Comparison of ENCODE assay signal across 8 mouse cellular contexts in the genomic region with DNA sequence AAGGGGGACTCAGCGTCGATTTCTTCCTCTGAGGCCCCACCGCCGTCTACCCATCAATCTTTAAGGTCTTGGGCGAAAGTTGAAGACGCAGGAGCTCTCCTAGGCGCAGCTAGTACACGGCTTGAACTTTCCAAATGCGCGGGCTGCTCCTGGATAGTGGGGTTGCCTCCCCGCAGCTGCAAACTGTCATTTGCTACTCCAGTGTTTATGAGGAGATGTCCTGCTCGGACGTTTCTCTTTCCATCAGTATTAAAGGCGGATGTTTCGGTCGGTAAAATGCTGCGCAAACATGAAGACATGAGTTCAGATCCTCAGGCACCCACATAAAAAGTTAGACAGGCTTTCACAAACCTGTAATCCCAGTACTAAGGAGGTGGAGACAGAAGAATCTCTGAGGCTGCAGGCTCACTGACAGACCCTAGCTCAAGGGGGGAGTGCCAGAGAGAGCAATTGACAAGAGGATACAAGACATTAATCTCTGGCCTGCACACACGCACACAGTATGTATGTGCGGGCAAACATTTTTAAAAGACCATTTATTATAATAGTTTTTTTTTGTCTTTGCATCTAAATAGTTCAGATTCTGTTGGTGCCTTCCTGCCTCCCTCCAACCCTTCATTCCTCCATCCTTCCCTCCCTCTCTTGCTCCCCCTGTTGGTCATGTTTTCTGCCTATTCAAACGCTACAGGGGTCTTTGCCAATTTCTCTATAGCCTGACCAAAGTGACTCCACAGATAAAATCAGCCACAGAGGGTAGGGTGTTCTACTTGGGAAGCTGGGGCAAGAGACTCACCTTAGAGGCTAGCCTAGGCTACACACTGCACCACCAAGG. TPM values are rescaled to one million over a fixed set of nuclear protein-coding genes. Genes with fewer than 3 reads are reported as not detected.
DNase-seq lines count a peak whose midpoint lies in the region; ATAC-seq lines count a peak whose summit lies in the region.

Gene Emilin2 (minus strand): TSS at position 639 of the 832 bp plus-strand sequence.

- no peaks in the 10 kb centered on the region for H3K36me3 ChIP-seq in kidney, embryonic 14.5 days (ENCODE audit: control insufficient read depth, insufficient read depth, low read length)
- no peaks in the 10 kb centered on the region for H3K36me3 ChIP-seq in intestine, embryonic 16.5 days (ENCODE audit: control insufficient read depth, insufficient read depth, low read length)
- peaks cover 23% of the 10 kb centered on the region for H3K36me3 ChIP-seq in megakaryocyte, embryonic 14.5 days (replicated peaks; ENCODE audit: low read length)

- no peaks in the 10 kb centered on the region for H3K4me1 ChIP-seq in kidney, embryonic 14.5 days (ENCODE audit: control insufficient read depth, insufficient read depth, low read length)
- peaks cover 8% of the 10 kb centered on the region; the same call in 1 of the 2 replicates for H3K4me1 ChIP-seq in intestine, embryonic 16.5 days (ENCODE audit: control insufficient read depth, insufficient read depth, low read length)
- H3K4me1 ChIP-seq in megakaryocyte, embryonic 14.5 days, result peaks cover 61% of the 10 kb centered on the region

- no peak within 1 kb of the TSS for H3K27ac ChIP-seq in kidney, embryonic 14.5 days (ENCODE audit: low read depth, low read length)
- H3K27ac ChIP-seq in intestine, embryonic 16.5 days (ENCODE audit: low read length), result no peak within 1 kb of the TSS

- ATAC-seq in kidney, embryonic 14.5 days (ENCODE audit: low FRiP score, low TSS enrichment), result peak; percentile 22; the same call in 1 of the 2 replicates
- no peak for ATAC-seq in intestine, embryonic 16.5 days

- peak within 1 kb of the TSS; percentile 88 for H3K4me2 ChIP-seq in kidney, embryonic 14.5 days (replicated peaks; ENCODE audit: low read depth, low read length)
- peak within 1 kb of the TSS; percentile 99 for H3K4me2 ChIP-seq in intestine, embryonic 16.5 days (ENCODE audit: low read depth, low read length)

- H3K27me3 ChIP-seq in kidney, embryonic 14.5 days (ENCODE audit: control insufficient read depth, insufficient read depth, low read length), result peaks cover 21% of the 10 kb centered on the region
- H3K27me3 ChIP-seq in intestine, embryonic 16.5 days (replicated peaks; ENCODE audit: control insufficient read depth, insufficient read depth, low read length), result peaks cover 31% of the 10 kb centered on the region
- peaks cover 7% of the 10 kb centered on the region for H3K27me3 ChIP-seq in megakaryocyte, embryonic 14.5 days (replicated peaks)

- H3K9me3 ChIP-seq in kidney, embryonic 14.5 days (ENCODE audit: control insufficient read depth, low read length), result no peaks in the 10 kb centered on the region
- no peaks in the 10 kb centered on the region for H3K9me3 ChIP-seq in intestine, embryonic 16.5 days (ENCODE audit: control insufficient read depth, low read length)
- no peaks in the 10 kb centered on the region for H3K9me3 ChIP-seq in megakaryocyte, embryonic 14.5 days

- H3K4me3 ChIP-seq in kidney, embryonic 14.5 days (ENCODE audit: low read length), result peak within 1 kb of the TSS; percentile 46
- peak within 1 kb of the TSS; percentile 65 for H3K4me3 ChIP-seq in intestine, embryonic 16.5 days (ENCODE audit: low read length)
- H3K4me3 ChIP-seq in megakaryocyte, embryonic 14.5 days (replicated peaks), result peak within 1 kb of the TSS; percentile 96

- peak within 1 kb of the TSS; percentile 53 for H3K9ac ChIP-seq in kidney, embryonic 14.5 days (ENCODE audit: low read depth, low read length)
- H3K9ac ChIP-seq in intestine, embryonic 16.5 days (ENCODE audit: low read depth, low read length), result peak within 1 kb of the TSS; percentile 62

- WGBS in kidney, embryonic 14.5 days, result 7% methylated on average over 20 of the region's 20 CpGs
- WGBS in intestine, embryonic 16.5 days, result 9% methylated on average over 20 of the region's 20 CpGs

- no peak for DNase-seq in kidney, adult 18-20 months
- DNase-seq in c-Kit-positive CD71-negative TER-119-negative erythroid progenitor cells, embryonic 14.5 days (ENCODE audit: low read depth), result peak; percentile 64
- peak in 1 of 2 experiments; percentile 70 for DNase-seq in gastrocnemius, postnatal 4 days (ENCODE audit: low spot score in 2 of 2)
- peak; percentile 70 to 83 for DNase-seq in spleen, postnatal 4 days (ENCODE audit: low spot score in 2 of 2)
- no peak for DNase-seq in left cerebral cortex, adult 8-10 months (ENCODE audit: low spot score in 2 of 2)

RNA-seq across cellular contexts. Expression of gene Emilin2, which starts in this region (rescaled TPM):
- polyA plus RNA-seq in kidney, embryonic 14.5 days (2014; fragmentation: Nextera tagmentation; extraction: Ambion mirVana), result 2.0 and 2.7 TPM in 2 replicates
- 10 to 100 TPM; 72.4 to 82.1 TPM for total RNA-seq in gastrocnemius, postnatal 4 days (2021)
- 1.7 and 2.4 TPM in 2 replicates for polyA plus RNA-seq in intestine, embryonic 16.5 days (2015; fragmentation: Nextera tagmentation; extraction: Ambion mirVana)
- 133 and 271 TPM in 2 replicates for polyA plus RNA-seq in megakaryocyte, embryonic 14.5 days (2012; ENCODE audit: insufficient read depth, low replicate concordance)
- 1 to 10 TPM; 2.6 to 5.2 (median 3.7) TPM for total RNA-seq in left cerebral cortex, adult 8-10 months (2022)

Comparison
In these comparisons a context has a peak if more than half of its experiments do, and no peak if none do; other contexts are left out.
1. RNA of gene Emilin2 (total RNA-seq): 72.4 to 82.1 TPM in gastrocnemius, postnatal 4 days; 2.6 to 5.2 TPM in left cerebral cortex, adult 8-10 months; every median in the first group is over 10 times any median in the second.
2. RNA of gene Emilin2 (polyA plus RNA-seq): 133 to 271 TPM in megakaryocyte, embryonic 14.5 days; 2.0 to 2.7 TPM in kidney, embryonic 14.5 days and 1.7 to 2.4 TPM in intestine, embryonic 16.5 days; every median in the first group is over 10 times any median in the second.
3. H3K4me3 ChIP-seq: peak in every context shown above with its lines; median percentile 96 in megakaryocyte, embryonic 14.5 days; 65 in intestine, embryonic 16.5 days; 46 in kidney, embryonic 14.5 days.
4. DNase-seq: peak in c-Kit-positive CD71-negative TER-119-negative erythroid progenitor cells, embryonic 14.5 days (single experiment) and spleen, postnatal 4 days (2 of 2); none in kidney, adult 18-20 months (single experiment) and left cerebral cortex, adult 8-10 months (0 of 2).